Mouse (Mus musculus) ovary, postnatal 14 days (tissue): ENCODE measurements around the gene Cyp2t4.
A peak's percentile ranks its signal among the peaks of the same experiment; 100 is the strongest.

ENCODE experiments used
- DNase-seq: peaks from one replicate; pipeline ENCODE4 v3.0.0; 2022; ENCODE audit warnings: low spot score

The Cyp2t4 gene

GRCm38 (mm10) chr7:27161744-27162143 lies 8.2 kb downstream of the Cyp2t4 start:
- no peak for DNase-seq

- no peak for DNase-seq
Observed at GRCm38 (mm10) chr7:27162780-27163449, 9.4 kb downstream of the Cyp2t4 start.

DNA sequence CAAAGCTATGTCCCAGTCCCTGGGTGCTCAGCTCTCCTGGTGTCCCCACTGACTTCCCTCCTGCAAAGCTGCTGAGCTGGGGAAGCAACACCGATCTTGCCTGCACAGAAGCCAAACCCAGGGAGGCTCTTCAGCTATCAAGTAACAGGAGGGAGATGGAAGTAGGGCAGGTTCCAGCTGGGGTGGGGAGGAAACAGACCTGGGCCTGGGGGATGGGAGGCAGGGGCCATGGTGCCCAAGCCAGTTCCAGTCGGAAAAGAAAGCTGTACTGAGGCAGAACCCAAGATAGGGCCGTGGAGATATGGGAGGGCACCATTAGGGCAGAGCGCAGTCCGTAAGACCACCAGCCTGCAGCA lies 9.9 kb downstream of the Cyp2t4 start:
- no peak for DNase-seq

DNA sequence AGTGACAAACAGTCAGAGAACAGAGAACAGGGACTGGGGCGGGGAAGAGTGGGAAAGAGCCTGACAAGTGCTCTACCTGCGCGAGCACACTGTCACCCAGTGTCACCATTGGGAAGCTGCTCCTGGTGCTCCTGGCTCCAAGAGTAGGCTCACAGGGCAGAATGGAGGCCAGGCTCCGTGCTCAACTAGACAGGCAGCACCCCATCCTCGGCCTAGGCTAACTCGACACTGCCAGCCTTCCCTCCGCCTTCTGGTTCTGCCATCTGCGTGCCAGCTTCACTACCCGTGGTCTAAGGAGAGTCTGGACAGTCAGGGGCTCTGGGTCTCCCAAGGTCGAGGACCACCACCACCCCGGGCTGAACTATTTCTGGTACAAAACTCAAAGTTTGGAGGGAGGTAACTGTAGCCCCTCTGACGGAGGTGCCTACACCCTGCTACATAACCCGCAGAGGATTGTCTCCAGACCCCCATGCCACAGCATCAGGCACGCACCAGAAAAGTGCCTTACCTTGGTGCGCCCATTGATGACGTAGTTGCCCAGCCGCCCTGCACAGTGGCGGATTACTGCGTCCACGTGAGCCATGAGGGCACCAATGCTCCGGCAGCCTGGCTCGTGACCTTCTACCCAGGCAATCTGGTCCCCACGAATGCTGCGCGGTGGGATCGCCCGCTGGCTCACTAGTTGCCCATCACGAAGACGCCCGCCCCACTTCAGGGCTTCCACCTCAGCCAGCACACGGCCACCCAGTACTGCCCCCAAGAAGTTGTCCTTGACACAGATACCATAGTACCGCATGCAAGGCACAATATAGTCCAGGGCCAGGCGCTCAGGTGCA lies 10.8 kb downstream of the Cyp2t4 start:
- DNase-seq: no peak

- no peak for DNase-seq
Observed at GRCm38 (mm10) chr7:27165007-27165655, 11.6 kb downstream of the Cyp2t4 start.

- no peak for DNase-seq
Observed at GRCm38 (mm10) chr7:27165696-27166095, 12.2 kb downstream of the Cyp2t4 start.

GRCm38 (mm10) chr7:27166229-27166613 lies 12.7 kb downstream of the Cyp2t4 start:
- peak; percentile 76 for DNase-seq

DNA sequence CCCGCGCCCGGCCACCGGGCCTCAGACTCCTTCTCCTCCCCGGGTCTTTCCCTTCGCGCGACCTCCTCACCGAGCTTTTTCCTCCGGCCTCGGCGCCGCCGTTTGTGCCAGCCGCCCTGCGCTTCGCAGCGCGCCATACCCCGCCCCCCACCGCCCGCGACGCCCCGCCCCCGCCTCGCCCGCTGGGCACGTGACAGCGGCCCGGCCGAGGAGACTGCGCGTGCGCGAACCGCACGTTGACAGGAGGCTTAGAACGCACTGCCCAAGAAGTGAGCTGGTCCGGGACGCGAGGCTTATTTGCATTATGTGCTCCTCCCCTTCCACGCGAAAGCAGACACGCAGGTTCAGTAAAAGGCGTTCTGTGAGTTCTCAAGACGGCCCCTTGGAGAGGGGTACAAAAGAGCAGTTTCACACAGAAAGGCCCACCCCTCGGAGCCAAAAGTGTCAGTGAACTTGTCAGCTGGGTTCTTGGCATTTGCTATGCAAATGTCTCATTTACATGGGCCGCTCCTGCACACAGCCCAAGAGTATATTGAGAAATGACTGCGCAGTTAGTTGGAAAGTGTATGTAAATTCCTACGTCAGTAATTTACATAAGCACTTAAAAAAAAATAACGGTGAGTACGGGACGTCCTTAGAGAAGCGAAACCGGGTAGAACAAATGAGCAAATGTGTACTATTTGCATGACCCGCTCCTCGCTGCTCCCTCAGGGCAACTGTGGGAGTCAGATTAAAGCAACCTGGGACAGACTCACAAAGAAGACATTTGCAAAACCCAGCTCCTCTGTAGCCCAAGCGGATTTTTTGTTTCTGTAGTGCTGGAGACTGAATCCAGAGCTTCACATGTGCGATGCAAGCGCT lies 13.3 kb downstream of the Cyp2t4 start, which contains the start of gene Egln2:
Egln2 (minus strand) TSS at position 189 of the 861 bp plus-strand sequence.
- peak; percentile 91 for DNase-seq

DNA sequence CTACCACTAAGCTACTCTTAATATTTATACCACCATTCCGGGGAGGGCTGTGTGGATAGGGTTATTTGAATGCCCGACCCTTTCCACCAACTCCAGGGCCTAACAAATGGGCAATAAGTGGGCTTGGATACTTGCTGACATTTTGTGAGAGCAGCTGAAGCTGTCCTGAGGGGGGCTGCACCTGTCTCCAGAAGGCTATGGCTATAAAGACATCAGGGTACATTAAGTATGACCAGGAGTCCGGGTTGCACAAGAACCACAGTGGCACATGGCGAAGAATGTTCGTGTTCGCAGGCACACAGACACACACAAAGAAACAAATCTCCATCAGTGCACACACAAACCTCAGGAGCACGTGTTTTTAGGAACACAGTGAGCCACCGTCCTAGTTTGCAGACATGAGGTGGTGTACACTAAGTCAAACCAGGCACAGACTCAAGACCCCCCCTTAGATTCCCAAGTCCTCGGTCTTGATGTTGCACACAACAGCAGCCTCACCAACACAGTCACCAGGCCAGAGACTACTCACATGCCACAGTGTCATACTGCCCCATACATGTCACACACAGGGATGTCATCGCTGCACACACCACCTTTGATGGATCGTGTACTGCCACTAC lies 14.1 kb downstream of the Cyp2t4 start:
- no peak for DNase-seq

- DNase-seq: no peak
Observed at GRCm38 (mm10) chr7:27168371-27168770, 14.9 kb downstream of the Cyp2t4 start.

DNA sequence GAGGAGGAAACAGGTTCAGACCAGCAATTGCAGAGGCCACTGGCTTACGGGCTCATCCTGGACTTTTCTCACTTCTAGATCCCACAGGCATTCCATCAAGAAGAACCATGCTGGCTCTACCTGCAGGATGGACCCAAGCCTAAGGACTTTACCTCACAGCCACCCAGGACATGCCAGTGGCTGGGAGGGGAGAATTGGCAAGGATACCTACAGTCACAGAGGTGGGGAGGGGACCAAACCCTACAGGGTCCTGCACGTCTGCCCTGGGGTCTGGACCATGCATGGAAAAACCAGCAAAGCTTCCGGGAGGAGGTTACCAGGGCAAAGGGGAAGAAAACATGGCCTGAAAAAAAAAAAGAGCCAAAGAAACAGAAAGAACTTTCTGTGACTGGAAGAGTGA lies 17.5 kb downstream of the Cyp2t4 start:
- no peak for DNase-seq

DNA sequence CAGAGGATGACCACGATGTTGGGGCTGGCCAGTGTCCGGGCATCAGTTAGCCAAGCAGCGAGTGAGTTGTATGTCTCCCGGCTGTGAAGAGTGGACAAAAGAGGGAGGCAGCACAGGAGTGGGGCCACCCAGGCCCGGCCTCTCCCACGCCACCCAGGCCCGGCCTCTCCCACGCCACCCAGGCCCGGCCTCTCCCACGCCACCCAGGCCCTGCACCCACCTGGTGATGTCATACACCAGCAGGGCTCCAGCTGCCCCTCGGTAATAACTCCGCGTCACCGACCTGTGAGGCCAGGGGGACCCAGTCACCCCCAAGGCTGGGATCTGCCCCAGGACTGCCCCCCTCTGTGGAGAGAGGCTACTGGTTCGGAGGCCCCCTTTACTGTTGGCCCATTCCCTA lies 21.0 kb downstream of the Cyp2t4 start:
- no peak for DNase-seq

GRCm38 (mm10) chr7:27174896-27175295 lies 21.4 kb downstream of the Cyp2t4 start:
- no peak for DNase-seq

DNA sequence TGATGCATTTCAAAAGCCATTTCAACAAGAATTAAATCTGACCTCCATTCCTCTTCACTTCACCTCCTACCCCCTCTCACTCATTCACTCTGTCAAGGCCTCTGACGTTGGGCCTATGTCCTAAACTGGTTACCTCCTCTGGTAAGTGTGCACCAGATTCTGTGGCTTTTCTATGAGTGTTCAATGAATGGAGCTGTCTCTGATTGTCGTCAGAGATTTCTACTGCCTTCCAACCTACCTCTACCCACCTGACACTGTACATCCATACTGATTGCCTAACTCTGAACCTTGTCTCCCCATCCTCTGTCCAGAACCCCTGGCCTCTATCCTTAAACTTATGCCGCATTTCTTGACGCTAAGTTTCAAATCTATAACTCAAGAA lies 24.4 kb downstream of the Cyp2t4 start:
- DNase-seq: no peak

DNA sequence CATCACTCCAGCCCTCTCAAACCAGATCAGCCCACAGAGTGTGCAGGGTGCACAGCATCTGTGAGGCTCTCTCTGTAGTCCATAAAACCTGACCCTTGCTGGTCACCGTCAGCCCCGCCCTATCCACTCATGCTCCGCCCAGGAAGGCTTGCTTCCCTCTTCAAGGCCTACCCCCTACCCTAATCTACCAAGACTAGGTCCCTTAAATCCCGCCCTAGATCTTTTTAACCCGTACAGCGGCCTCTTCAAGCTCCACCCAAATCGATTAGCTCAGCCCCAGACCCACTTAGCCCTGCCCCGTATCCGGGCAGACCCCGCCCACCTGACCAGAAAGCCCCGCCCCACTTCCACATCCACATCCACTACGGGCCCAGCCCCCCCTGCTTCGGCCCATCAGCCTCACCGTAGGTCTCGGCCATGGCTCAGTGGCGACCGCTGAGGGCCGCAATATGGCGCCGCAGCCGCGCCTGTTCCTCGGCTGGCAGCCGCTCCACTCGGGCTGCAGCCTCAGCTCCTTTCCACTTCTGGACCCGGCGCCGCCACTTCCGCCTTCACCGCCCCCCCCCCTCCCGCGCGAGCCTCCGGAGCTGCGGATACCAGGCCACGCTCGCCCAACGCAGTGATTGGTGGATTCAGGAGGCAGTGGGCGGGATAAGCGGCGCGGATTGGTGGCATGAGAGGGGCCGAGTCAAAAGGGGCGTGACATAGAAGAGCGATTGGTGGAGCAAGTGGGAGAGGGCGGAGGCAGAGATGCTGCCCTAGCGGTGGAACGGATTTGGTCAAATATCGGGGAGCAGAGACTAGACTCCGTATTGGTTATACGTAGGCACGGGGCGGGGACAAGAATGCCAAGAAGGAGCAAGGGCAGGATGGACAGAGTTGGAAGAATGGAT lies 25.1 kb downstream of the Cyp2t4 start, which contains the start of gene Rab4b:
Rab4b (minus strand) TSS at position 573 of the 893 bp plus-strand sequence.
- peak; percentile 96 for DNase-seq

GRCm38 (mm10) chr7:27179217-27179918 lies 25.9 kb downstream of the Cyp2t4 start:
- DNase-seq: no peak

DNA sequence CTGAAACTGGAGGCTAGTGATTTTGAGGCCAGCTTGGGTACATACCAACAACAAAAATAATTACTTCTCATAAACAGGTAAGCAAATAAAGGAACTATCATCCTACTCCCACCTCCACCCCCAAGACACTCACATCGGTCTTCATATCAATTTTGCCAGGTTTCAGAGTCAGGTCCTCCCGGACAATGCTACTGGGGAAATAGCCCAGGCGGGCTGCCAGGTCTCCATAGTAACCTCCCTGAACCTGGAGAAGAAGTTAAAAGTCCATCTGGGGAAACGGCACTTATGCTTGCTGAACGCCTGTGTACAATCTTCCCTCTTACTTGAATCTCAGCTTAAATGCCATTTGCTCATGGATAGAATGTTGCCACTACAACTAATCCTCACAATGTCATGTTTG lies 26.5 kb downstream of the Cyp2t4 start:
- no peak for DNase-seq

- no peak for DNase-seq
Observed at GRCm38 (mm10) chr7:27180837-27181695, 27.6 kb downstream of the Cyp2t4 start, which contains the start of the genes Gm21983 and Mia. Gm21983 (minus strand) TSS chr7:27181086. Mia (minus strand) TSS chr7:27181157.

DNA sequence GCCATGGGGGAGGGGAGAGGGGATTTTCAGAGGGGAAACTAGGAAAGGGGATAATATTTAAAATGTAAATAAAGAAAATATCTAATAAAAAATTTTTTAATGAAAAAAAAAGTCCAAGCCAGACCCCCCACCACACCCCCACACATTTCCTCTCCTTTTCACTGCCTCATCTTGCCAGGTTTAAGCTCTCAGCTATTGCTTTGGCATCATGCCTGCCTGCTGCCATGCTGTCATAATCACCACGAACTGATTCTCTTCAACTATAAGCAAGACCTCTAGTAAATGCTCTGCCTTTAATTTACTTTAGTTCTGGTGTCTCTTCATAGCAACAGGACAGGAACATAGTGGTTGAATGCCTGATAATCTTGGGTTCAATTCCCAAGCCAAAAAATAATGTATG lies 29.0 kb downstream of the Cyp2t4 start:
- no peak for DNase-seq
